Mouse (Mus musculus) Muller cell, postnatal 12 days (primary cell): ENCODE data around the gene Itgb3bp.
A peak's percentile ranks its signal among the peaks of the same experiment; 100 is the strongest.

Experiments
- DNase-seq: peaks from one replicate; pipeline ENCODE4 v3.0.0-alpha.2; 2015; ENCODE audit errors: inconsistent ontology term

Itgb3bp gene

DNA sequence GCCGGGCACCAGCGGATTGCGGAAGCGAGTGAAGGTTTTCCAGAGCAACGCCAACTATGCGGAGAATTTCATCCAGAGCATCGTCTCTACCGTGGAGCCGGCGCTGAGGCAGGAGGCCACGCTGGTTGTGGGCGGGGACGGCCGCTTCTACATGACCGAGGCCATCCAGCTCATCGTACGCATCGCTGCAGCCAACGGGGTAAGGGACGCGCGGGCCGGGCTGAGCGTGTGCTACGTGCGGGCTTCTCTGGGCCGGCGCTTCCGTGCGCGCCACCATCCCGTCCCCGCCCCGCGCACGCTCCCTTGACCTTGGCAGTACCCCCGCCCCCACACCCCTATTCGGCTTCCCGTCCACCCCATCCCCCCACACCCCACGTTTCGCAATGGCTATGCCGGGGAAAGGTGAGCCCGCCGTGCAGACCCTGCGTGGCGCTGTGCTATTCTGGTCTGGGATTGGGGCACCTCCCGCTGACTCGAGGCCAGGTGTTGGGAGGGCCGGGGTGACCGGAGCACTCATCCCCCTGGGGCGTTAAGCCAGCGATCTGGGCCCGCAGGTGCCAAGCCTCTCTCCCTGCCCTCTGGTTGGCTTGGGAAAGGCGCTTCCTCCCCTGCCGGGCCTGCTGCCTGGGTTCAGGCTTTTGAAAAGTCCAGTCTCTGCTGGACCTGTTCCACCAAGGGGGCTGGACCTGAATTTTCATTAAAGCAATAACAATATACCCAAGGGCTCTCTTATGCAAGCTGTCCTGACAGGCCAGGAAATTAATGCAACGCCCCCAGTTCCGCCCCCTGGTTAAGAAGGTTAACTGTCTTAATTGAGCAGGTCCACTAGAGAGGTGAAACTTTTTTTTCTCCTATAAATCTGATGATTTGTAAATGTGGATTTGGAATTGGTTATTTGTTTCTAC lies at the start of gene Itgb3bp:
Gene Itgb3bp, minus strand, starts transcription at position 201 of the 905 bp plus-strand sequence.
- peak; percentile 94 for DNase-seq

- DNase-seq: peak; percentile 63
Observed at GRCm38 (mm10) chr4:99979326-99979725, 49.7 kb upstream of the Itgb3bp start.

- DNase-seq: no peak
Observed at GRCm38 (mm10) chr4:99974375-99974774, 44.8 kb upstream of the Itgb3bp start.

GRCm38 (mm10) chr4:99973931-99974330 lies 44.3 kb upstream of the Itgb3bp start:
- DNase-seq: no peak

GRCm38 (mm10) chr4:99972886-99973285 lies 43.3 kb upstream of the Itgb3bp start:
- DNase-seq: no peak

DNA sequence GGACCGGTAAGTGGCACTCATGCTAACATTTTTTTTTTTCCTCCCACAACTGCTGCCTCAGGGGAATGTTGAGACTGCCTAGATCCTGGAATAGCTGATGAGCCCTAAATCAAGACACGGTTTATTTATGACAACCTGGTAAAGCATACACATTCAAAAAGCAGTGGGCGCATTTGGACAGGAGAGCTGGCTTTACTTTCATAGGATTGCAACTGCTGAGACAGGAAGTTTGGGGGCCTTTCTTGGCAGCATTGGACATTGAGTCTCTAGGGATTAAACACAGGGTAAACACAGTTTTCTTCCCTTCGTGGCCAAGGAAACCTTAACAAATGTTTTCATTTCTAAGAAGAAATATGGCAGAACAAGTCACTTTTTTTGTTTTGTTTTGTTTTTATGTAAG lies 40.5 kb upstream of the Itgb3bp start:
- no peak for DNase-seq

DNA sequence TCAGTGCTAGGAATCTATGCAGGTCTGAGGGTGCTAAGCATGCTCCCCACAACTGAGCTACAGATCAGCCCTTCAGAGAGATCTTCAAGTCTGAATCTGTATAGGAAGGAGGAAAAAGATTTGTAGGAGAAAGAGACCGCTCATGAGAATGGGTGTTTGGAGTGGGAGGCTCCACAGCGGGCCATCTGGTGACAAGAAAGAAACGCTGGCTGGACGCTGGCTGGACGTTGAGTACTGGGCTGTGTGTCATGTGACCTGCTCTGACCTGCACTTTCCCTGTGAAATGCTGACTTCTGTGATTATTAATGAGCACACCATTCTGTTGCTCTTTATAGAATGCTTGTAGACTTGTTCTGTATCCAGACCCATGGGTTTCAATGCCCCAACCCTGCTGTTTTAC lies 39.7 kb upstream of the Itgb3bp start:
- no peak for DNase-seq

GRCm38 (mm10) chr4:99966555-99966954 lies 36.9 kb upstream of the Itgb3bp start:
- no peak for DNase-seq

DNA sequence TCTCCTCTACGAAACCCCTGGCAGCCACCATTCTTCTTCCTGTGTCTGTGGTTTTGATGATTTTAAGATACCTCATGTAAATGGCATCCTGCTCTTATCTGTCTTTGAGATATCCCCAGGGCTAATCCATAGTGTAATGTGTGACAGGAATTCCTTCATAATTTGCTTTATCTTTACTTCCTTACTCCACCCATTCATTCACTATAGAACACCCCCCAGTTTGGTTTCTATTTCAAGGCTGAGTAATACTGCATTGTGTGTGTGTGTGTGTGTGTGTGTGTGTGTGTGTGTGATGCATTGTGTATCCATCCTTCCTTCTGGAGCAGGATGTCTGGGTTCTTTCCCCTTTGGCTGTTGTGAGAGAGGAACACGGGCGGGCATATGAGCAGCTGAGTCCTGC lies 29.7 kb upstream of the Itgb3bp start:
- DNase-seq: no peak

GRCm38 (mm10) chr4:99958084-99958815 lies 28.6 kb upstream of the Itgb3bp start:
- no peak for DNase-seq

GRCm38 (mm10) chr4:99957186-99957585 lies 27.6 kb upstream of the Itgb3bp start:
- no peak for DNase-seq

- no peak for DNase-seq
Observed at GRCm38 (mm10) chr4:99955396-99955795, 25.8 kb upstream of the Itgb3bp start.

GRCm38 (mm10) chr4:99953904-99954303 lies 24.3 kb upstream of the Itgb3bp start:
- DNase-seq: no peak

GRCm38 (mm10) chr4:99947896-99948295 lies 18.3 kb upstream of the Itgb3bp start:
- DNase-seq: no peak

DNA sequence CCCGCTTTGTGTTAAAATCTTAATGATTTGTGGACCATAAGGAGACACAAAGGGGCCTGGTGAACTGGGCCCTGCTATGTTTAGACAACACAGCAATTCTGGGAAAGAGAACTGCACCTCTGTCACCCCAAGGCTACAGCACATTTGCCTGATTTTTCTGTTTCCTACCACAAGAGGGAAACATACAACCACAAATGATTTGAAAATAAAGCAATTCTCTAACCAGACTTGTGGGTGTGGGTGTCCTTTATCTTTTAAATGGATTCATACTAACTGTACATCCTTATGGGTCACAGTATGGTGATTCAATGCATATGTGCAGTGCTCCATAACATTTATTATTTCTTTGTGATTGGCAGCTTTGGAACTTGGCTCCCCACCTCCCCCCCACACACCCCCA lies 17.6 kb upstream of the Itgb3bp start:
- DNase-seq: peak; percentile 51

- no peak for DNase-seq
Observed at GRCm38 (mm10) chr4:99946516-99946915, 16.9 kb upstream of the Itgb3bp start.

DNA sequence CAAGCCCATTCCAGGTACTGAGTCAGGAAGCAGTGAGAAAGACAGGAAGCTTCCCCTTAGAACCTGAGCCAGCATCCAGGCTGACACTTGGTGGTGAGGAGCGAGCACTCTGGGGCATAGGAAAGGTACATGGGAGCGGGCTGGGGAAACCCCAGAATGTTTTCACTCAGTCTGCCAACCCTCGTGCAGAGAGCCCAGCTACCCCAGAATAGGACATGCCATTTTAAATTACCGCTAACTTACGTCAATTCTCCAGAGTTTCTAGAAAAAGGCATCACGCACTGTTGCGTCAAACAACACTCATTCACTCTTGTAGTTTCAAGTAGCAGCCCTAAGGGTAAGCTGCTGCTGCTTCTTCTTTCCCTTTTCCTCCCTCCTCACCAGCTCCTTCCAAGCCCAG lies 15.4 kb upstream of the Itgb3bp start:
- no peak for DNase-seq

GRCm38 (mm10) chr4:99944606-99945005 lies 15.0 kb upstream of the Itgb3bp start:
- DNase-seq: no peak

DNA sequence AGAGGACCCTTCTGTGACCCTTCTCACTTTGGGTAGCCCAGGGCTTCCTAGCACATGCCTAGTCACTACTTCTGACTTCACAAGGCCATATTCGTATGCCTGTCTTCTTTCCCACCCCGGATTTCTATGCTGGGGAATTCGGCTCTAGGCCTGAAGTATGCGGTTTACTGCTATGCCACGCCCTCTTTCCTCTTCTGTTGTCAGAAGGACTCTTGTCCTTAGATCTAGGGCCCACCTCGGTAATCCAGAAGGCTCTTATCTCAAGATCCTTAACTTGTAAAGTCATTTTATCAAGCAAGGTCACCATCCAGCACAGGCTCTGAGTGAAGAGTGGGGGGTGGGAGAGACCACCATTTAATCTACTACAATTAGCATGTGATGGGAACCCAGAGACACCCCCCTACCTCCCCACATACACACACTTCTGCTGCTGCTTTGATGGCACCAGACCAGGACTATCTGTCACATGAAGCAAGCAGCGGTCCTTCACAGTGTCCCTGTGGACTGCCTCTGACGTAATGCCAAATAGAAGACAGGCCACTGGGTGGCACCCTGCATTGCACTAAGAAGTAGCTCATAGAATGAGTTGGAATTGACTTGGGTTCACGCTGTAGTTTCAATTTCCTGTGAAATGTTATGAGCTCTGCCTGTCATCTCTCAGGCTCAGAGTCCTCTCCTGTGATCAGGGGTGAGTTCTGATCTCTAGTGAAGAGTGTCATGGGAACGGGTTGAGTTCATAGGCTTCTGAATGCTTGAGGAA lies 12.2 kb upstream of the Itgb3bp start:
- DNase-seq: no peak

GRCm38 (mm10) chr4:99939711-99940505 lies 10.3 kb upstream of the Itgb3bp start:
- DNase-seq: no peak

- DNase-seq: no peak
Observed at GRCm38 (mm10) chr4:99936278-99936677, 6.7 kb upstream of the Itgb3bp start.
